Mouse (Mus musculus) adrenal gland (tissue): ENCODE data around the gene Fam126a.

Experiments used
- intact Hi-C: fragments of 180-260 bp; cut with DNase I; formaldehyde crosslinking; loops from one replicate; pipeline ENCODE4 v1.15.1; 2025

Fam126a gene

GRCm38 (mm10) chr5:23994231-23994630 is 36.3 kb downstream of the Fam126a start:
- intact Hi-C loops: no loop called here

GRCm38 (mm10) chr5:23993553-23993894 is 37.0 kb downstream of the Fam126a start:
- intact Hi-C loops: no loop called here

- intact Hi-C loops: no loop called here
Measured at GRCm38 (mm10) chr5:23992876-23993552, 37.5 kb downstream of the Fam126a start.

GRCm38 (mm10) chr5:23990001-23990400 is 40.5 kb downstream of the Fam126a start:
- intact Hi-C loops: no loop called here

- intact Hi-C loops: no loop called here
Measured at GRCm38 (mm10) chr5:23987792-23988191, 42.7 kb downstream of the Fam126a start.

- intact Hi-C loops: loop anchor here (5.0 kb wide), 1 partner anchor 40 kb away; no protein-coding TSS in a partner anchor
Measured at GRCm38 (mm10) chr5:23982081-23982480, 48.4 kb downstream of the Fam126a start.

GRCm38 (mm10) chr5:23978516-23978915 is 52.0 kb downstream of the Fam126a start:
- intact Hi-C loops: no loop called here

- intact Hi-C loops: no loop called here
Measured at GRCm38 (mm10) chr5:23974994-23975575, 55.4 kb downstream of the Fam126a start.

- intact Hi-C loops: loop anchor here (5.0 kb wide), 2 partner anchors 75 to 110 kb away; no protein-coding TSS in a partner anchor
Measured at GRCm38 (mm10) chr5:23967705-23968104, 62.8 kb downstream of the Fam126a start.

- intact Hi-C loops: loop anchor here (5.0 kb wide), 2 partner anchors 72 to 113 kb away; no protein-coding TSS in a partner anchor
Measured at GRCm38 (mm10) chr5:23964599-23965165, 65.8 kb downstream of the Fam126a start.

GRCm38 (mm10) chr5:23953047-23953446 is 77.4 kb downstream of the Fam126a start:
- intact Hi-C loops: no loop called here

- intact Hi-C loops: no loop called here
Measured at GRCm38 (mm10) chr5:23948071-23948470, 82.4 kb downstream of the Fam126a start.

- intact Hi-C loops: no loop called here
Measured at GRCm38 (mm10) chr5:23945056-23945455, 85.4 kb downstream of the Fam126a start.

GRCm38 (mm10) chr5:23943534-23943933 is 87.0 kb downstream of the Fam126a start:
- intact Hi-C loops: no loop called here

- intact Hi-C loops: no loop called here
Measured at GRCm38 (mm10) chr5:23923481-23924165, 106.9 kb downstream of the Fam126a start.

GRCm38 (mm10) chr5:23922516-23923291 is 107.8 kb downstream of the Fam126a start:
- intact Hi-C loops: no loop called here

GRCm38 (mm10) chr5:23921316-23921715 is 109.2 kb downstream of the Fam126a start:
- intact Hi-C loops: no loop called here

GRCm38 (mm10) chr5:23919892-23920731 is 110.4 kb downstream of the Fam126a start:
- intact Hi-C loops: no loop called here

GRCm38 (mm10) chr5:23917301-23917700 is 113.2 kb downstream of the Fam126a start:
- intact Hi-C loops: no loop called here

GRCm38 (mm10) chr5:23911556-23911955 is 118.9 kb downstream of the Fam126a start:
- intact Hi-C loops: no loop called here
